Mouse (Mus musculus) liver, embryonic 14.5 days (tissue): ENCODE results near the gene Gbgt1.

Experiments
- CTCF ChIP-seq: IDR thresholded peaks from 2 replicates; pipeline ENCODE4 v1.5.1; 2016; ENCODE audit warnings: antibody characterized with exemption, low read depth, control low read depth
- EP300 ChIP-seq: IDR thresholded peaks from 2 replicates; pipeline ENCODE4 v1.6.1; 2016; ENCODE audit warnings: antibody characterized with exemption, low read depth

DNA sequence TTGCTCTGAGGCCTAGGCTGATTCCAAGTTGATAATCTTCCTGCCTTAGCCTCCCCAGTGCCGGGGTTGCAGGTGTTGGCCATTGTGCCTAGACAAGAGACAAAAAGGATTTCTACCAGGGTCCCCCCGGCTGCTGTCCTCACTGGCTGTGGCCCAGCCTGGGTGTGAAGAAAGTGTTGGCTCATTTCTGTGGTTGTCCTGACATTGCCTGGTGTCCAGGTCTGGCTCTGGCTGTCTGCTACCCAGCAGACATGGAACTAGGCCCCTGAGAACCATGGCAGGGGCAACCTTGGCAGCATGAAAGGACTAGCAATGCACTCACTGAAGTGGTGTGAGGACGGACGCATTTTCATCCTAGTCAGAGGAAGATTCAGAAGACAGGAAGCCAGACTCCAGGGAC, 33.2 kb downstream of the Gbgt1 start:
- no peak for TF ChIP-seq CTCF
- TF ChIP-seq EP300 = no peak
